Mouse (Mus musculus): Measurements from ENCODE around the gene Vmn2r72. TPM values are rescaled to one million over a fixed set of nuclear protein-coding genes. Genes with fewer than 3 reads are reported as not detected.

Gene Vmn2r72
- not detected in 2 replicates for polyA plus RNA-seq (2015; fragmentation: Nextera tagmentation; extraction: Ambion mirVana)

DNA sequence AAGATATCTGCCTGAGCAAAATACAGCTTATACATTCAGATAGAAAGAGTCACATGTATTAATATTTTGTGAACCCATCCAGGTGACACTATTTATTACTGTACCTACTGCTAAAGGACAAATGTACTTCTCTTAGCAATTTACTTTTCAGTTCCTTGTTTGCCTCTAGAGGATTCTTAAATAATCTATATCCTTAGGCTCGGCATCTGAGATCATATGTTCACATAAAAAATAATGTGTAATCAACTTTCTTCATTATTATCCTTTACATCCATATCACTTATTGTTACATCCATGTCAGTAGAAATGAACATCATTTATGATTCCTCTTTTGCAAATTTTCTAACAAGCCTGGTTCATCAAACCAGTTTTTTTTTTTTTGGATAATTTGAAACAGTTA is at the start of gene Vmn2r72:
Gene Vmn2r72, minus strand, starts transcription at position 101 of the 400 bp plus-strand sequence.

Other genes starting within 250 kb of the Vmn2r72 start
- gene Vmn2r71, start 192.0 kb downstream of the Vmn2r72 start, polyA plus RNA-seq (2015; fragmentation: Nextera tagmentation; extraction: Ambion mirVana), result not detected in 2 replicates
- gene Vmn2r70, start 185.9 kb downstream of the Vmn2r72 start, polyA plus RNA-seq (2015; fragmentation: Nextera tagmentation; extraction: Ambion mirVana), result not detected in 2 replicates
- gene Vmn2r73, start 121.2 kb upstream of the Vmn2r72 start, polyA plus RNA-seq (2015; fragmentation: Nextera tagmentation; extraction: Ambion mirVana), result not detected in 2 replicates
- gene Vmn2r74, start 206.5 kb upstream of the Vmn2r72 start, polyA plus RNA-seq (2015; fragmentation: Nextera tagmentation; extraction: Ambion mirVana), result not detected in 2 replicates